Mouse (Mus musculus) heart, embryonic 12.5 days (tissue): ENCODE data around the gene Ints11. TPM values are rescaled to one million over a fixed set of nuclear protein-coding genes. Genes with fewer than 3 reads are reported as not detected.

Source experiments
- ATAC-seq: fragments of 200-750 bp; cut with Nextera tagmentation; 2 replicates; pipeline ENCODE4 v1.8.0; 2017; ENCODE audit warnings: moderate TSS enrichment, moderate library complexity; ENCODE audit not compliant: insufficient number of reproducible peaks, low FRiP score
- H3K27ac ChIP-seq: fragments of 300-500 bp; sonication (generic); 2 replicates; pipeline ENCODE4 v1.5.1; 2016; ENCODE audit warnings: mild to moderate bottlenecking, moderate library complexity; ENCODE audit not compliant: poor library complexity, severe bottlenecking
- H3K27me3 ChIP-seq: fragments of 300-500 bp; sonication (generic); replicated peaks from 2 replicates; pipeline ENCODE4 v1.6.1; 2016; ENCODE audit warnings: mild to moderate bottlenecking, moderate library complexity
- H3K36me3 ChIP-seq: fragments of 300-500 bp; sonication (generic); 2 replicates; pipeline ENCODE4 v1.6.1; 2016; ENCODE audit warnings: mild to moderate bottlenecking, moderate library complexity
- H3K4me1 ChIP-seq: fragments of 300-500 bp; sonication (generic); replicated peaks from 2 replicates; pipeline ENCODE4 v1.6.1; 2016; ENCODE audit warnings: mild to moderate bottlenecking
- H3K4me2 ChIP-seq: fragments of 300-500 bp; sonication (generic); 2 replicates; pipeline ENCODE4 v1.6.1; 2016; ENCODE audit warnings: mild to moderate bottlenecking, moderate library complexity
- H3K4me3 ChIP-seq: fragments of 300-500 bp; sonication (generic); 2 replicates; pipeline ENCODE4 v1.5.1; 2016; ENCODE audit warnings: mild to moderate bottlenecking
- H3K9ac ChIP-seq: fragments of 300-500 bp; sonication (generic); 2 replicates; pipeline ENCODE4 v1.6.1; 2016; ENCODE audit warnings: mild to moderate bottlenecking, moderate library complexity
- H3K9me3 ChIP-seq: fragments of 300-500 bp; sonication (generic); replicated peaks from 2 replicates; pipeline ENCODE4 v1.6.1; 2016; ENCODE audit warnings: mild to moderate bottlenecking, moderate library complexity
- WGBS: fragments of 180-500 bp; shearing (Covaris S2); methylation state at CpG from one replicate; pipeline ENCODE4 v1.1.7; 2016; 5-methylcytosine and 5-hydroxymethylcytosine counted together
- polyA plus RNA-seq: library from polyadenylated mRNA; unstranded; fragments of >200 nt; fragmentation: Nextera tagmentation; extraction: Ambion mirVana; gene quantifications from 2 replicates; pipeline ENCODE4 v1.2.1, GENCODE M21; 2016

Ints11 gene
- polyA plus RNA-seq, 1 experiment from 2014 or later = 38.3 TPM

GRCm38 (mm10) chr4:155868614-155869298, 590 bp upstream of the Ints11 start:
- WGBS = 10% methylated on average over 22 of the region's 22 CpGs
- peak; percentile 41 for ATAC-seq
- H3K9ac ChIP-seq = peak overlapping the region; percentile 92
- H3K4me3 ChIP-seq = peak overlapping the region; percentile 91
- peaks cover 18% of the 10 kb centered on the region for H3K4me1 ChIP-seq
- peaks cover 45% of the 10 kb centered on the region for H3K36me3 ChIP-seq
- H3K4me2 ChIP-seq = peak overlapping the region; percentile 95
- no peaks in the 10 kb centered on the region for H3K27me3 ChIP-seq
- H3K27ac ChIP-seq = no peak overlapping the region
- no peaks in the 10 kb centered on the region for H3K9me3 ChIP-seq

DNA sequence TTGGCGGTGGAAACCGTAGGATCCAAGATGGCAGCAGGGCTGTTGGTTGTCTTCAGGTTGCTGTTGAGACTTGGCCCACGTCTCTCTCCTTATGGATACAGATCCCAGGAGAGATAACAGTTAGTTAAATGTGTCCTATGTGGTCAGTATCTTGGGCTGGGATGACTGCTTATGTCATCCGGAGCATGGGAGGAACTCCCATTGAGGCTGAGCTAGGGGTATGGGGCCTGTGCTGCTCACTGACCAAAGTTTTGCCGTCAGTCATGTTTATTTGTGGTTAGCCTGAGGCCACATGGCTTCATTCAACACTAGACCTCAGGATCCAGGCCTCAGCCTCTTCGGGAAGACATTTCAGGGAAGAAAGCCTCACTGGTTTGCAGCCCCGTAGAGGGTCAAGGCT, 2.1 kb downstream of the Ints11 start:
- no peak overlapping the region for H3K27ac ChIP-seq
- no peak overlapping the region for H3K4me2 ChIP-seq
- peaks cover 18% of the 10 kb centered on the region for H3K4me1 ChIP-seq
- no peak overlapping the region for H3K4me3 ChIP-seq
- H3K36me3 ChIP-seq = peaks cover 51% of the 10 kb centered on the region
- H3K9me3 ChIP-seq = no peaks in the 10 kb centered on the region
- H3K27me3 ChIP-seq = no peaks in the 10 kb centered on the region
- H3K9ac ChIP-seq = no peak overlapping the region
- ATAC-seq = no peak
- 88% methylated on average over 7 of the region's 7 CpGs for WGBS

DNA sequence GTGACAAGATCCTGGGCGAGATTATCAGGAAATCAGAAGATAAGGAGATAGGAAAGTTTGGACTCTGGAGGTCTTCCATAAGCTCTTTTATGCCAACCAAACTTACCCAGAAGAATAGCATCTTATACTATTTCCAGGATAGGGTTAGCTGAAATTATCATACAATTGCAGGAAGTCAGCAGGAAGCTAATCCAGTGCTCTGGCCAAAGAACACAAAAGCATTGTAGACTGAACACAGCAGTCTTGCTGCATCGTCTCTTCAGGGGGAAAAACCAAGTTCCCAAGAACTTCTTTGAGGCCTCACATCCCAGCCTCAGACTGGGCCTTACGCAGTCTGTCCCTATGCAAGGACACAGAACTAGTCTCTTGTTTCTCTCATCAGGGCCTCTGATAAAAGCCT, 14.2 kb downstream of the Ints11 start:
- 60% methylated on average over 3 of the region's 3 CpGs for WGBS
- Histone ChIP-seq H3K4me2 (0 out of 2 replicates have a peak overlapping the region, but pooled peaks have one; percentile 24), H3K36me3 (peaks cover 51% of the 10 kb centered on the region), H3K27ac (peak overlapping the region; percentile 79), H3K9ac (no peak overlapping the region; the same call in 1 of the 2 replicates), H3K4me3 (no peak overlapping the region), H3K27me3 (no peaks in the 10 kb centered on the region), H3K9me3 (no peaks in the 10 kb centered on the region), H3K4me1 (peaks cover 8% of the 10 kb centered on the region; the same call in 1 of the 2 replicates)
- peak; percentile 57; the same call in 1 of the 2 replicates for ATAC-seq

- no peak for ATAC-seq
- Histone ChIP-seq H3K4me2 (no peak overlapping the region), H3K4me1 (peaks cover 18% of the 10 kb centered on the region; the same call in 1 of the 2 replicates), H3K27ac (no peak overlapping the region), H3K9ac (no peak overlapping the region), H3K9me3 (no peaks in the 10 kb centered on the region), H3K4me3 (no peak overlapping the region), H3K27me3 (no peaks in the 10 kb centered on the region), H3K36me3 (peaks cover 55% of the 10 kb centered on the region)
- 92% methylated on average over 5 of the region's 5 CpGs for WGBS
Measured at GRCm38 (mm10) chr4:155886330-155886729, 17.0 kb downstream of the Ints11 start.

DNA sequence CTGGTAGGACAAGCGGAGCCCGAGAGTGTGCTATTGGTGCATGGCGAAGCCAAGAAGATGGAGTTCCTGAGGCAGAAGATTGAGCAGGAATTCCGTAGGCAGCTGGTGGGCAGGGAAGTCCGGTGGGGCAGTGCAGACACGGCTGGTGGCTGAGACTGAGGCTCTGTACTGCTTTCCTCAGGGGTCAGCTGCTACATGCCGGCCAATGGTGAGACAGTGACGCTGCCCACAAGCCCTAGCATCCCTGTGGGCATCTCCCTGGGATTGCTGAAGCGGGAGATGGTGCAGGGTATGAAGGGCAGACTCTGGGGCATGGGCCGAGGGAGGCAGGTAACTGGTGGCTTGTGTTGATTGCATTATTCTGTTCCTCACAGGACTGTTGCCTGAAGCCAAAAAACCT, 18.3 kb downstream of the Ints11 start:
- H3K4me1 ChIP-seq = peaks cover 21% of the 10 kb centered on the region
- H3K4me3 ChIP-seq = no peak overlapping the region
- H3K27me3 ChIP-seq = no peaks in the 10 kb centered on the region
- no peaks in the 10 kb centered on the region for H3K9me3 ChIP-seq
- 91% methylated on average over 10 of the region's 10 CpGs for WGBS
- peaks cover 55% of the 10 kb centered on the region for H3K36me3 ChIP-seq
- H3K9ac ChIP-seq = no peak overlapping the region
- no peak overlapping the region for H3K4me2 ChIP-seq
- H3K27ac ChIP-seq = no peak overlapping the region
- no peak for ATAC-seq

GRCm38 (mm10) chr4:155888181-155888580, 18.8 kb downstream of the Ints11 start:
- Histone ChIP-seq H3K4me2 (no peak overlapping the region), H3K4me3 (no peak overlapping the region), H3K36me3 (peaks cover 55% of the 10 kb centered on the region), H3K9ac (no peak overlapping the region), H3K4me1 (peaks cover 26% of the 10 kb centered on the region), H3K27me3 (no peaks in the 10 kb centered on the region), H3K9me3 (no peaks in the 10 kb centered on the region), H3K27ac (no peak overlapping the region)
- 92% methylated on average over 9 of the region's 9 CpGs for WGBS
- no peak for ATAC-seq

DNA sequence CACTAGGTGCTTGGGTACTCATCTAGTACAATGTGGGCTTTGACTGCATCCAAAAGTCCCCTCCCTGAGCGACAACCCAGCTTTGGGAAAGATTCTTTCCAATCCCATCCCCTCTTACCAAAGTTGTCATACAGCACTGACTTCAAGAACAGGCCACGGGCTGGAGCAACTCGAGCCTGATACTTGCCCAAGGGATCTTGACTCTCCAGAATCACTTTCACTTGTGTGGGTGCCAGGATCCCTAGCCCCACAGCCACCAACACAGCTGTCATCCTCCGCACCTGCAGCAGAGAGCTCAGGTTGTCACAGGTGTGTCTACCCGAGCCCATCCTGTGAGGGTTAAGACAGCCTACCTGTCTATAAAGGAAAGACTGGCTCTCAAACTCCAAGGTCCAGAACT, 20.0 kb downstream of the Ints11 start:
- ATAC-seq = no peak
- H3K9me3 ChIP-seq = no peaks in the 10 kb centered on the region
- H3K9ac ChIP-seq = no peak overlapping the region
- H3K4me1 ChIP-seq = peaks cover 30% of the 10 kb centered on the region
- WGBS = 82% methylated on average over 5 of the region's 5 CpGs
- H3K4me3 ChIP-seq = no peak overlapping the region
- H3K27ac ChIP-seq = no peak overlapping the region
- H3K4me2 ChIP-seq = no peak overlapping the region
- no peaks in the 10 kb centered on the region for H3K27me3 ChIP-seq
- peaks cover 51% of the 10 kb centered on the region for H3K36me3 ChIP-seq

GRCm38 (mm10) chr4:155891011-155891471, 21.7 kb downstream of the Ints11 start:
- under 1% methylated on average over 34 of the region's 34 CpGs for WGBS
- Histone ChIP-seq H3K36me3 (peaks cover 39% of the 10 kb centered on the region), H3K4me2 (peak overlapping the region; percentile 97), H3K4me1 (peaks cover 41% of the 10 kb centered on the region), H3K27ac (no peak overlapping the region), H3K9ac (peak overlapping the region; percentile 84), H3K27me3 (no peaks in the 10 kb centered on the region), H3K9me3 (no peaks in the 10 kb centered on the region), H3K4me3 (peak overlapping the region; percentile 82)
- ATAC-seq = no peak

GRCm38 (mm10) chr4:155891551-155892001, 22.2 kb downstream of the Ints11 start, which contains the start of the genes Pusl1 and Acap3:
TSS of gene Pusl1 (minus strand) at chr4:155891781.
TSS of gene Acap3 (plus strand) at chr4:155891822.
- peak; percentile 93 for ATAC-seq
- peaks cover 41% of the 10 kb centered on the region for H3K4me1 ChIP-seq
- 0% methylated on average over 52 of the region's 52 CpGs for WGBS

DNA sequence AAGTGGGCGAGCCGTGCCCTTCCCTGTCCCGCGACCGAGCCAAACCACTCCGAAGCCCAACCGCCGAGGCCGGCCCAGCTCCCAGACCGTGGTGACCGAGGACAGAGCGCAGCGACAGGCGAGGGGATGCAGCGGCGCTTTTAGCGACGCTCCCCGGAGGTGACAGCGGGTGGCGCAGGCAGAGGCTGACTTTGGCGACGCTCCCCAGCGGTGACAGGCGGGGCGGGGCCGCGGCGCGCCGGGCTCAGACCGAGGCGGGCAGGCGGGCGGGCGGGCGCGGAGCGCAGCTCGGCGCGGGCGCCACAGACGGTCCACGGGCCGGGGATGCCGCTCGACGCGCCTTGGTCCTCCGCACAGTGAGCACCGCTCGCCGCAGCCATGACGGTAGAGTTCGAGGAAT, 22.7 kb downstream of the Ints11 start:
- no peaks in the 10 kb centered on the region for H3K27me3 ChIP-seq
- peak overlapping the region; percentile 93 for H3K27ac ChIP-seq
- no peaks in the 10 kb centered on the region for H3K9me3 ChIP-seq
- peak overlapping the region; percentile 82 for H3K4me3 ChIP-seq
- peaks cover 41% of the 10 kb centered on the region for H3K4me1 ChIP-seq
- peak overlapping the region; percentile 97 for H3K4me2 ChIP-seq
- H3K36me3 ChIP-seq = peaks cover 39% of the 10 kb centered on the region
- under 1% methylated on average over 54 of the region's 56 CpGs for WGBS
- peak overlapping the region; percentile 88 for H3K9ac ChIP-seq
- ATAC-seq = peak; percentile 94

More at GRCm38 (mm10) chr4:155891551-155892001, 22.2 kb downstream of the Ints11 start, which contains the start of the genes Pusl1 and Acap3:
- Histone ChIP-seq H3K4me3 (peak within 1 kb of the TSS; percentile 82), H3K4me2 (peak within 1 kb of the TSS; percentile 97), H3K36me3 (peaks cover 39% of the 10 kb centered on the region), H3K27ac (peak within 1 kb of the TSS; percentile 93), H3K9me3 (no peaks in the 10 kb centered on the region), H3K9ac (peak within 1 kb of the TSS; percentile 88), H3K27me3 (no peaks in the 10 kb centered on the region)

DNA sequence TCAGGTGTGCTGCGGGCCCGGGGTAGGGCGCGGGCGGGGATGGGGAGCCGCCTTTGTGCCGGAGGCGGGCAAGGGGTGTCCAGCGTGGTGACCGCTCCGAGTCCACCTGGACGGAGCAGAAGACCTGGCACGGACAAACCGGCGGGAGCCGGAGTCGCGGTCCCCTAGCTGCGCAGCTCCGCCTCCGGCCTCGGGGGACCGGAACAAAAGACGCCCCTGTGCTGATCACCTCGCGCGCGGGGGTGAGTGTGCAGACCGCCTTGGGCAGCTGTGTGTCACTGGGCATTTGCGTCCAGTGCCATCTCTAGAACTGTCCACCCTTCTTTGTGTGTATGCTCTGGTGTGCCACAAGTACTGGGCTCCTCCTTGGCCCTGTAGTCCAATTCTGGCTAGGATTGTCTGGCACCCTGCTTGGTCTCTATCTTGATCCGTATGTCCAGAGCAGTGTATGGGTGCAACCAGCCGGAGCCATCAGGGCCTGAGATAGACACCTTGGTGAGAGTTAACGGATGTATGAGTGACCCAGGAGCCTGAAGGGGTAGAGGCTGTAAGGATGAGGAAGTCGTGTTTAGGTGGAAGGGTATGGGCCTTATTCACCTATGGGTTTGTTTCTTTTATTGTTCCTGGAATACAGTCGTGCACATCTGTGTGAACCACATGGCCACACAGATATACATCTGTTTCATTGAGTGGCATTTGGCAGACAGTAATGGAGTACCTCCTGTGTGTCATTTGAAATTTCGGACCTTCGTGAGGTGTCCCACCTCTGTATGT, 23.3 kb downstream of the Ints11 start:
- Histone ChIP-seq H3K27ac (peak overlapping the region; percentile 93; the same call in 1 of the 2 replicates), H3K27me3 (no peaks in the 10 kb centered on the region), H3K4me2 (peak overlapping the region; percentile 97), H3K4me1 (peaks cover 41% of the 10 kb centered on the region), H3K36me3 (peaks cover 36% of the 10 kb centered on the region), H3K4me3 (peak overlapping the region; percentile 82), H3K9ac (peak overlapping the region; percentile 88), H3K9me3 (no peaks in the 10 kb centered on the region)
- ATAC-seq = peak; percentile 27
- 6% methylated on average over 37 of the region's 37 CpGs for WGBS
